Mouse (Mus musculus) effector memory CD4-positive, alpha-beta T cell, adult 5 months (primary cell): ENCODE measurements around the gene Rhox4g. TPM values are rescaled to one million over a fixed set of nuclear protein-coding genes. Genes with fewer than 3 reads are reported as not detected.

Source experiments
- polyA plus RNA-seq: library from polyadenylated mRNA; unstranded; fragments of 100-300 nt; shearing (Covaris generic); gene quantifications from one replicate; pipeline ENCODE4 v1.2.1, GENCODE M21; 2017

The Rhox4g gene
- not detected for polyA plus RNA-seq

GRCm38 (mm10) chrX:37651227-37651626, at the start of gene Rhox4g:
Rhox4g (minus strand) TSS chrX:37651327.

DNA sequence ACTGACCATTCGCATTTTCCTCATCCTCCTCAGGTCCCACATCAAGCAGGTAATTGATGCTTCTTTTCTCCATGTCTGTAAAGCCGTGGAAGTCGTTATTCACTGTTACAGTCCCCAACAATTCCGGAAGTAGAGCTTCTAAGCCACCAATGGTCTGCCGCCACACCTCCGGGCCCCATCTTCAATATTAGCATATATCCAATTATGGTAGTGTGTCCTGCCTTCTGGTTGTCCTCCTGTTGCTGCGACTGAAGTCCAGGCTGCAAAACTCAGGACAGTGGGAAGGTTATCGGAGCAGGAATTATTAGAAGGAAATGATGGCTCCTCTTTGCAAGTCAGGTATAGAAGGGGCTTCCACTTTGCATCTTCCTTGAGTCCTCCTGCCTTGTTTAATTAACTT, 22.1 kb upstream of the Rhox4g start, which contains the start of gene Rhox2h:
Rhox2h (minus strand) TSS at position 101 of the 400 bp plus-strand sequence.

DNA sequence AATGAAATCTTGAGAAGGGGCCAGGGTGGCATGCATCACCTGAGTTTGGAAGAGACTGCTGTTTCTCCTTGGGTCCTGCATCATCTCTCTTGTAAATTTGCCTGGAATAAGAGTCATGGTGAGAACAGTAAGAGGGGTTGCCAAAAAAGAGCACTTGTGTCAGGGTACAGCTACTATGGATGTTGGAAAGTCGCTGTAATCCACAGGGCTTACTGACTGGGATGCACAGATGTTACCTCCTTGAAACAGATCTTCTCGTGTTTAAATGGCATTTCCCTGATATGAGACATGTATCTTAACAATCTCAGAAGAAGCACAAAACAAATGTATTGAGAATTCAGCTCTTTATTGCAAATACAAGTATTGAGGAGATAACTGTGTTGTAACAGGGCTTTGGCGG, 17.5 kb upstream of the Rhox4g start, which contains the start of gene Rhox3h:
Rhox3h (minus strand) TSS at position 101 of the 400 bp plus-strand sequence.

DNA sequence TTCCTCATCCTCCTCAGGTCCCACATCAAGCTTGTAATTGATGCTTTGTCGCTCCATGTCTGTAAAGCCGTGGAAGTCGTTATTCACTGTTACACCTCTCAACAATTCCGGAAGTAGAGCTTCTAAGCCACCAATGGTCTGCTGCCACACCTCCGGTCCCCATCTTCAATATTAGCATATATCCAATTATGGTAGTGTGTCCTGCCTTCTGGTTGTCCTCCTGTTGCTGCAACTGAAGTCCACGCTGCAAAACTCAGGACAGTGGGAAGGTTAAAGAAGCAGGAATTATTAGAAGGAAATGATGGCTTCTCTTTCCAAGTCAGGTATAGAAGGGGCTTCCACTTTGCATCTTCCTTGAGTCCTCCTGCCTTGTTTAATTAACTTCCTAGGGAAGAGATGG, 7.8 kb downstream of the Rhox4g start, which contains the start of gene Rhox2g:
Rhox2g (minus strand) TSS at position 101 of the 400 bp plus-strand sequence.

DNA sequence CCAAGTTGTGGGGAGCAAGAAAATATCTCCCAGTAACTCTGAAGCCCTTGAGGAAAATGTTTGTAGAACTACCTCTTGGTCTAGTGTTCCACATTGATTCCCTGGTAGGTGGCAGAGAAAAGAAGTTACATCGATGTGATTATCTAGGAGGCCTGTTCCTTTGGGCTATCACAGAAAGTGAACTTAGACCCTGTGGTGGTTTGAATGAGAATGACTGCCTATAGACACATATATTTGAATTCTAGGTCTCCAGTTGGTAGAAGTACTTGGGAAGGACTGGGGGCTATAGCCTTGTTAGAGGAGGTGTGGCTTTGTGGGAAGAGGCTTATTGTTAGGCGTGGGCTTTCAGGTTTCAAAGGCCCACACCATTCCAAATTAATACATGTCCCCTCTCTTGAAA, 22.6 kb downstream of the Rhox4g start, which contains the start of gene Rhox3g:
Rhox3g (minus strand) TSS at position 101 of the 400 bp plus-strand sequence.

GRCm38 (mm10) chrX:37607604-37608003, 43.5 kb downstream of the Rhox4g start, which contains the start of gene Rhox4f:
Rhox4f (minus strand) TSS chrX:37607704.

Other genes starting within 250 kb of the Rhox4g start
- not detected for gene Rhox2b, start 239.3 kb downstream of the Rhox4g start, polyA plus RNA-seq
- gene Rhox4b, start 218.8 kb downstream of the Rhox4g start, polyA plus RNA-seq: not detected
- not detected for gene Rhox2c, start 197.6 kb downstream of the Rhox4g start, polyA plus RNA-seq
- gene Rhox3c, start 192.7 kb downstream of the Rhox4g start, polyA plus RNA-seq: not detected
- gene Rhox4c, start 171.0 kb downstream of the Rhox4g start, polyA plus RNA-seq: not detected
- not detected for gene Rhox2d, start 157.9 kb downstream of the Rhox4g start, polyA plus RNA-seq
- not detected for gene Rhox4d, start 137.0 kb downstream of the Rhox4g start, polyA plus RNA-seq
- not detected for gene Rhox2e, start 120.9 kb downstream of the Rhox4g start, polyA plus RNA-seq
- not detected for gene Rhox3e, start 109.3 kb downstream of the Rhox4g start, polyA plus RNA-seq
- gene Rhox4e, start 93.9 kb downstream of the Rhox4g start, polyA plus RNA-seq: 0.61 TPM
- not detected for gene Rhox2f, start 79.9 kb downstream of the Rhox4g start, polyA plus RNA-seq
- not detected for gene Rhox3f, start 70.3 kb downstream of the Rhox4g start, polyA plus RNA-seq
- gene Rhox4f, start 43.6 kb downstream of the Rhox4g start, polyA plus RNA-seq: 0.22 TPM
- gene Rhox3g, start 22.7 kb downstream of the Rhox4g start, polyA plus RNA-seq: not detected
- gene Rhox2g, start 7.9 kb downstream of the Rhox4g start, polyA plus RNA-seq: not detected
- gene Rhox3h, start 17.4 kb upstream of the Rhox4g start, polyA plus RNA-seq: not detected
- gene Rhox2h, start 21.9 kb upstream of the Rhox4g start, polyA plus RNA-seq: not detected
- not detected for gene Rhox5, start 153.5 kb upstream of the Rhox4g start, polyA plus RNA-seq
- gene Rhox6, start 175.6 kb upstream of the Rhox4g start, polyA plus RNA-seq: not detected
- not detected for gene Rhox7a, start 180.4 kb upstream of the Rhox4g start, polyA plus RNA-seq
- gene Rhox8, start 227.6 kb upstream of the Rhox4g start, polyA plus RNA-seq: not detected
- gene Rhox7b, start 245.9 kb upstream of the Rhox4g start, polyA plus RNA-seq: not detected